Mouse (Mus musculus): ENCODE results near the gene Phactr2.

DNA sequence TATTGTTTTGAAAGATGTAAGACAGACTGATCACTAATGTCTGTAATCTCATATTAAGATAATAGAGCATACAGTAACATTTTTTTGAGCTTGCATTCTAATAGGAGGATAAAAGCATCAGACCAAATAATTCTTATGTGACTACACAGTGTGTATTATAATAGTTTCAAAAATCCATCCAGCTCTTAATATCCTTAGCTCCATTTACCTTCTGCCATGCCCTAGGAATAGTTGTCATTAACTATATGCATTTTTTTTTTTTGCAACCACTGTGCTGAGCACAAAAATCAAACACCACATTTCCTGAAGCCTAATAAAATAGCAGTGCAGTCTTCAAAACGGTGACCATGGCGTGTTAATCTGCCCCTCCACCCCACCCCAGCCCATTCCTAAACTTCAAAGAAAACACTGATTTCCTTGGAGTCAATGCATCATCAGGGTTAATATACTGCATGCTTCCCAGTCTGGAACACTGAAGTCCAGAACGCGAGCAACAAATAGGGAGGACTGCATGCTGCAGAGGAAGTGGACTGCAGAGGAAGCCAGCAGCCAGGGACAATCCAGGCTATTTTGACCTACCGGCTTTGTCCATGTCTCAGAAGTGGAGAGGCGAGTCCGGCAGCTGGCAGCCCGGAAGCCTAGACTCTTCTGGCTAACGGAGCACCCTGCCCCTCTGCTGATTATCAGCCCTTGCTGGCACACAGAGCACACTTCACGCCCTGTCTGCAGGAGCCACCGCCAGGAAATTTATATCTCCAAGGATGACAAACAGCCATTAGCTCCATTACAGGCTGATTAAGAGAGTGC is 85.9 kb downstream of the Phactr2 start:
- TF ChIP-seq CTCF (IDR thresholded peaks at IDR 0.05; ENCODE audit: borderline replicate concordance, extremely low read depth, insufficient read depth, insufficient read length): no peak
- no peak for TF ChIP-seq POLR2A (IDR thresholded peaks at IDR 0.05; ENCODE audit: borderline replicate concordance, extremely low read depth, insufficient read depth, insufficient read length, poor library complexity, severe bottlenecking)
